Mouse (Mus musculus) cerebellum, postnatal 36 days (tissue): Measurements from ENCODE around the gene Ebf1.

Experiments
- DNase-seq, 2 experiments: peaks; one replicate each; pipeline ENCODE4 v3.0.0; 2021 to 2022; ENCODE audit warnings: mixed read lengths in 2 of 2

Gene Ebf1

DNA sequence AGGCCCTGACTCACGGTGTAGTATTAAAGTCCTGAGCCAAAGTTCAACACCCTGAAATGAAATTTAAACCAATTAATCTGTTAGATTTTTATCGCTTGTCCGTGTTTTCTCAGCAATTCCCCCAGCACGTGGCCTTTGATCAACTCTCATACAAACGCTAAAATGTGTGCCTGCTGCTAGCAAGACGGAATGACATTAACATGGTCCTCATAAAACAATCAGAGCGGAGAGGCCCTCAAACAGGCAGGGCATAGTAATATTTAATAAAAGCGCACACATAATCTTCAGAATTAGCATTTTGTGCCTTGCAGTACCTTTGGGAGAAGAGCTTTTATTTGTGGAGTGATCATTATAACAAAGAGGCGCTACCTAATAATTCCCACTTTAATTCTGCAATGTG, 287.0 kb downstream of the Ebf1 start:
- no peak for DNase-seq

DNA sequence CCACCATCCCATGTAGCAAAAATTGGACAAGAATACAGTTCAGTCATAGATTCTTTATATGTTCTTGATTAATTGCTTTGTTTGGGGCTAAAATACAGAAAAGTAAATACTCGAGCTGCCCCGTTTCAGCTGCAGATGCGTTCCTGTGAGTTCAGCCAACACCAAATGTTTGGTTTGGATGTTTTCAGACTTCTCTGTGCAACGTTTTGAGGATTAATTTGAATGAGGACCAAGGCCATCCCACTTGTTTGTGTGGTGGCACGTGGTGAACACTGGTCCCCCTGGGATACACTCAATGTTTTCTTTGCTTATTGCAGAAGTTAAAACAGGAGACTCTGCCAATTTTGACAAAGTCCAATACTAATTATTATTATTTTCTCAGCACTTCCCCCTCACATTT, 289.3 kb downstream of the Ebf1 start:
- DNase-seq, result no peak

DNA sequence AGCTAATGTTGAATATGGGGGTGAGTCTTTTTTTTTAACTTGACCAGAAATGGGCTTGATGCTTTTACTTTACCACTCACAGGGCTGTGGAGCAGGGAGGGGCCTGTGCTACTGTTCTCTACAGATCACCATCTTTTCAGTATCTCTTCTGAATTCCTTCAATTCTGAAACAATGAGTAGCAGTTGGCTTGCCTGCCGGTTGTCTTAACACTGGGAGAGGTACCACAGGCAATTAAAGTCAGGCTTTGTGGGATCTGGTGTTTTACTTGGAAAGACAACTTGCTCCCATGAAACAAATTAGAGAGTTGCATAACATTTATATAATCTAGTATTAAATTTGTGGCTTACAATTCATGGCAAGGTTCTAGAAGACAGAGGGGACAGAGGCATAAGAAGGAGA, 294.6 kb downstream of the Ebf1 start:
- no peak for DNase-seq

DNA sequence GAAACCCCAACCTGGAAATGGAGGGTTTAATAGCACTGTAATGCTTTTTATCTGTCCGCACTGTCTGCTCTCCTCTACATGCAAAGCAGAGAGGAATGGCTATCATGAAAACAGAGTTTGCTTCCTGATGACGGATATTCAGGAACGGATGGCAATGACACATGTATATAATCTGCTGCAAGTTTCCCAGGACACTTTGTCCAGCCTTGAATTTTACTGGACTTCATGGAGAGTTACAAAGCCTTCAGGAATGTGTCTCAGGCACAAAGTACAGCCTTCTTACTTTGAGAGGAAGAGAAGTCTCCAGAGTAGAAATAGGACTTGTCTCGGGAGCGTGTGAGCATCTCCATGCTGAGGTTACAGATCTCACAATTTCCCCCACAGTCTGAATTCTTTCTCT, 296.7 kb downstream of the Ebf1 start:
- no peak for DNase-seq

DNA sequence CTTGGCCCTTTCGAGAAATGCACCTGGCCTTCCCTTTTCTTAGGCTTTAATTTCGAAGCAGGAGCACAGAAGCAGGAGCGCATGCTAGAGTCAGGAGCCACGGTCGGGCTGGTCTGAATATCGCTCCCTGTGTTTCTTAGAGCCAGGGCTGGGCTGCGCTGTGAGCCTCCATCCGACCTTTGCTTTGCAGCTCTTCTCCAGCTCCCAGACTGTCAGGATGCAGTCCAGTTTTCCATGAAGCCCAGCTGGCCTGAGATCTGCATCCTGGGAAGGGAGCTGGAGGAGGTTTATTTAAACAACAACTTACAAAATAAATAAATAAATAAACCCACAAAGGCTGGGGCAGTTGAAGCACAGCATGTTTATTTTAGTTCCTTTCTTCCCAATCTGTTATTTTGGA, 299.9 kb downstream of the Ebf1 start:
- DNase-seq, result no peak

DNA sequence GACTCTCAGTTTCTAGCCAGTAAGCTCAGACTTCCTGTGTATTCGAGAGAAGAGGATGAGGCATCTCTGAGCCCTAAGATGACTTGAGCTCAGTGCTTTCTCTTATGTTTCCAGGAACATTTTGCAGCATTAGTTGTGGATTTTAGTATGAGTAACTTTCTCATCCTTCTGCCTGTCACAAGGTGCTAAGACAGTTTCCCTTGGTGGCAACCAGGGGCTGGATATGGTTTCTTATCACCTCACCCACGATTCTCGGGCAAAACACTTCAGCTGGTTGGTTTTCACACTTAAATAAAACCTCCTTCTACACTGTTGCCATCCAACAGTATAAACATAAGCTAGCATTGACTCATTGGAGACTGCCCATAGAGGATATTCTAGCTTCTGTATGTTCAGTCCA, 306.0 kb downstream of the Ebf1 start:
- DNase-seq, result no peak

DNA sequence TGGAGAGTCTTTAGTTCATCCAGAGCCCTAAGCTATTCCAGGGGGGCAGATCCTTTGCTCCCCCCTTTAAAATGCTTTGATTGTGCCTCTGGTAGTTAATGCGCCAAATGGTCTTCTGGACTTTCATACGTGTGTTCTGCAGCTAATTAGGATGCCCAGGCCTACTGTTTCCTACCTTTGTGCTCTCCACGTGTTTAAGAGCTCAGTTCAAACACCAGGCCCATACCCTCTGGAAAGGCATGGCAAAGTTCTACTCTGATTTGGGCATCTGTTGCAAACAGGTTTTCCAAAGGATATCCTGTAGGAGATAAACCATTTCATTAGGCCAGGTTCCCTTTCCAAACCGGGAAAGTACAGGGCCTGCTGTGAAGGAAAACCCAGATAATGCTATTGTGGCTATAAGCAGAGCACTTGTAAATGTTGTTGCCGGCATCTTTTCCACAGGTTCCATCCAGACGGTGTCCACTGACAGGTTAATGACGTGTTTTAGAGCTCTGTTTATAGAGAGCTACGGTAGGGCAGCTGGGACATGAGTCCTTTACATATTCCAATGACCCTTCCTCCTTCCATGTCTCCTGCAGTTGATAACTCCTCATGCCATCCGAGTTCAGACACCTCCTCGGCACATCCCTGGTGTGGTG, 306.9 kb downstream of the Ebf1 start:
- no peak for DNase-seq

DNA sequence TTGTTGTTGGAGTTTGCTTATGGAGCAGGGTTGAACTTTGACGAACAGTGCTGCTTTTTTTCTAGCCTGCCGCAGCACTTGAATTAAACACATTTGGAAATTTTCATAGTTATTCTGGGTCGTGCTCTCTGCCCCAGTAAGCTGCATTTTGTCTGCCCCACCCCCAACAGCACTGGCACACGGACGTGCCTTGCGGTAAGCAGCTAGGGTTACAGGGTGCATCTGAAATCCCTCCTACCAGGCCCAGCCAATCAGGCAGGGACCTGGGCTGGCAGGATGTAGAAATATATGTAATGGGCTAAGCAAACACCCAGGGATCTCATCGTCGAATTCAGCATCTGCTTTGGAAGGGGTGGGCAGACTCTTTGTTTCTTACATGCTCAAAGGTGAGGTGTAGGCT, 307.8 kb downstream of the Ebf1 start:
- DNase-seq, result no peak

DNA sequence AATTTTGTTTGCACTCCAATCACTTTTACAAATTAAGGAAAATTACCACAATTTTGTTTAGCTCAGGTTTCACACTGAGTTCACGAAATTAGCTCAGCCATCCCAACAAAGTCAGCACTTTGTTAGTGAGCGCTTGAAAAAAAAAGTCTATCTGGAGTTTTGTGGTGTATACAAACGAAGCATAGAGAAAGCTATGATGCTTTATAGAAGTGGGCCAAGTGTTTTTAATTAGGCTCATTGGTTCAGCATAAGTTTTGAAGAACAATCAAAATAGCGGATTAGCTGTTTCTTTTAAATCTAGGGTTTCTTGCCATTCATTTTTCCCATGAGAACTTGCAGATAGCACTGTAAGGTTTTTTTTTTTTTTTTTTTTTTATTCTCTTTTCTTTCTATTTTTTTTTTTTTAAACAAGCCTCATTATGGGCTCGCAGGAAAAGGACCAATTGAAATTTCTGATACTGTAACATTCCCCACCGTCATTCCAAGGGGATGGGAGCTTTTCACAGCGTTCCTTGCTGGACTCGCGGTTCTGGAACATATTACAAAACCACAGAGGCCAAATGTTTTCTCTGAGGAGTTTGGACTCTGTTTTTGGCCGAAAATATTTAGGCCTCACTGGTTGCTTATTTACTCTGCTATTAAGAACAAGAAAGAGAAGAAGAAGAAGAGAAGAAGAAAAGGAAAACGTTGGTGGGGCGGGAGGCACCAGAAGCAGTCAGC, 308.8 kb downstream of the Ebf1 start:
- DNase-seq, result no peak

DNA sequence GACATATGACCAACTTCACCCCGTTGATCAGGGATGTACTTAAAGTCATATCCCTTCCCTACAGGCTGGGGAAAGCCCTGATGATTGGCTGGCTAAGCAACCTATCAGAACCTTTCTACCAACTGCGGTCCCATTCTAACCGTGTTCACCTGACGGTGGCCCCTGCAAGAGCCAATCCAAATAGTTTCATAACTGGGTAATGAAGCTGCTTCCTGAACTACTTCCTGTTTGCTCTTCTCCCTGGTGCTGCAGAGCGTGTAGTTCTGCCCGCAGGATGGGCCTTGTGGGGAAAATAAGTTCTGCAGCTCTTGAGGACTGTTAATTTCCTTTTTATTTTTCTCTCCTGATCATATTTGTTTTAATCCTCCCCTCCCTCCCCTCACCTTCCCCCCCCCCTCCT, 311.3 kb downstream of the Ebf1 start:
- DNase-seq, result no peak

DNA sequence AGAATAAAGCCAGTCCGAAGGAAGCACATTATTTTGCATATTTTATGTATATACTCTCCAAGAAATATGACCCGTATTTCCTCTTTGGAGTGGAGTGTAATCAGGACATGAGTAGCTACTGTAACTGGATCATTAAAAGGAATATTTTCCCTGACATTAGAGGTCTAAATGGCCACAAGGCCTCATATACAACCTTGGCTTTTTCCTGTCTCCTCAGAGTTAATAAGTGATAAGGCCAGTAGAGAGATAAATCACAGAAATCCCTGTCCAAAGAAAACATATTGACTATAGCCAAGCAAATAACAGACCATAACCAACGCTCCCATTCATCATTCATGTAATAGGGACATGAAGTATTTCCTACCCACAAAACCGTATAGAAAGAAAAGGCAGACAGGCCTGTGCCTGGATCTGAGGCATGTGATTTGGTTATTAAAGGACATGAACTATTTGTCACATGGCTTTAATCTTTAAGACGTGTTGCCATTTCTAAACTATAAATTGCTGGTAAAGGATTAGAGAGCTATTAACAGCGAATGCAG, 315.9 kb downstream of the Ebf1 start:
- DNase-seq, result no peak

DNA sequence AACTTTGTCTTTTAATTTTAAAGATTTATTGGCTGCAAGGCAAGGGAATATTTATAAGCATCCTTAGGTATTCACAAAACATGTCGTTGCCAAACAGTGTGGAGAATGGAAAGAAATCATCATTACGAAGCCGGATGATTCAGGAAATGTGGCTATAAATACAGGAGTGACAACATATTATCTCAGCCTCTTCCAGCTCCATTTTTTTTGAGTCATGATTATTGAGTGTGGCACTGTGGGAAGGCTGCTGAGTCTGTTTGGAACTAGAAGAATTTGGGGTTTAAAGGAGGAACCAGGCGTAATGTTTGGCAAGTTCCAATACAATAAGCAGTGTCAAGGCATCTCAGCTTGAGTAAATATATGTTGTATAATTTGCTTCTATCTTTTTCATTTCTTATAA, 326.7 kb downstream of the Ebf1 start:
- no peak for DNase-seq

DNA sequence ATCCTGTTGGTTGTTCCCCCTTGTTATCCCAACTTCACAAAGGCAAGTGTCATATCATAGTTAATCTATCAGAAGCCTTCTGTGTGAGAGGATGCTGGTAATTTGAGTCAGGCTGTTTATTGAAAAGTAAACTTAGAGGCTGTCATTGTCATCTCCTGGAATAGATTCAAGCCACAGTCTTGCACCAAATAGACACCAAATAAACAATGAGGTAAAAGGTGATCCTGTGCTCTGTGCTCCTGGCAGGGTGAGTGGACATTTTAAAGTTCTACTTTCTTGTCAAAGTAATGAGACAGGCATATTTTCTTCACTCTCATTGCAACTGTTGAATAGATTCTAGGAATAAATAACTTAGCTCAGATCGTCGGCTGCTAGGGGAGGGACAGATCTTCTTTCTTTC, 327.3 kb downstream of the Ebf1 start:
- no peak for DNase-seq

DNA sequence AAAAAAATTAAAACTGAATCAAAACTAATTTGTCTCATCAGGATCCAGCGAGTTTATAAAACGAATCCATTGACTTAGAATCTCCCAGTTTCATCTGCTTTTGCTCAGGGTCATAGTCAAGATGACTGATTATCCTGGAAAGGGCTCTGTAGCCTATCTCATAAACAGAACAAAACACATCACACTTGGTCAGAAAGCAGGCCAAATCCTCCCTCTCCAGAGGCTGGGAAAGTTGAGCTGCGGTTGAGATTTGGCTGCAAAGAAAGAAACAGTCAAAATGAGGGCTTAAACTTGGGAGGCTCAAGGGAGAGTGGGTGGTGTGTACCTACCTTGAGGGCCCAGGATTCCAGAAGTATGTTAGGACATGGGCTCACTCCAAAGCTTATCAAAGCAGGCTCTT, 329.5 kb downstream of the Ebf1 start:
- no peak for DNase-seq

DNA sequence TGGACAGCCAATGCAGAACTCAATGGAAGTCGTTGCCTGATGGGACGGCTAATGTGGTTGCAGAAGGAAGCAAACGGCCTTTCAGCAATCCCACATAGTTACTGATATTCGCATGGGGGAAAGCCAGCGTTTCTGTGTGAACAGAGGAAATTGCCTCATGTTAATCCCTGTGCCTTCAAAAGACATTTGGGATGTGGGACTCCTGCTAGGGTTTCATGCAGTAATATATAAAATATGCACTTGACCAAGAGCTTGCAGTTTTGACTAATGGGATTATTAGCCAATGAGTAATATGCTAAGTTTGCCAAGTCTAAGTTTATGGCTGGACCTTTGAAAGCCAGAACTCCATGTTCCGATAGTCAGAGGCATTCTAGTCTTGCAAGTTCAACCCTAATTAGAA, 331.4 kb downstream of the Ebf1 start:
- DNase-seq, result no peak

DNA sequence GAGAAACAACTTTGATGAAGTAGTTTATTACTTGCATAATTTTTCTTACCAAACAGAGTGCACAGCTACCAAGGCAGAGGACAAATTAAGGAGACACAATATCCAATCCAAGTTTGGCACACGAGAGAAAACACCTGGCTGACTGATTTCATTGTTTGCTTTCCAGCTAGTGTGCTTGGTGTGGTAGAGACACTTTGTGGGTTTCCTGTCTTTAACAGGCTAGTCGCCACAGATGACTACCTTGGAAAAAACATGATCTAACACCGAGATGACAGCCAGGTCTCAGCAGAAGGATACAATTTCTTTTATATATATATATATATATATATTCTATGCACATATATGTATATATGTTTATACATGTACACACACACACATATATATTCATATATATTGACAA, 332.0 kb downstream of the Ebf1 start:
- DNase-seq, result no peak

DNA sequence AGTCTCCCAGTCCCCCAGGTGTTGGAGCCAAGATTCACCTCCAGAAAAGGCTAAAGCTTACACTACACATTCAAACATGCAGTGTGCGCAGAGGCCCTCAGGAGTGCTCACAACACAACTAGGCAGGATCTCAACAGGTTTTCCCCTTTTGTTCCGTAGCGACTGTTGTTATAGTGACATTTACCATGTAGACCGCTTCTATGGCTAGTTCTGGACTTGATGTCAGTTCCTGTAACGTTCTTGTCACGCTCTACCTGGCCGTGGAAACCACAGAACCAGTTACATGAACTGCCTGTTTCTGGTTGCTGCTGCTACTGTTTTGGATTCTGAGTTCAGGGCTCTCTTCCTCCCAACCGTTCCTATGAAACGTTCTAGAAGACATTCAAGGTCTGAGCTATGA, 333.2 kb downstream of the Ebf1 start:
- no peak for DNase-seq

DNA sequence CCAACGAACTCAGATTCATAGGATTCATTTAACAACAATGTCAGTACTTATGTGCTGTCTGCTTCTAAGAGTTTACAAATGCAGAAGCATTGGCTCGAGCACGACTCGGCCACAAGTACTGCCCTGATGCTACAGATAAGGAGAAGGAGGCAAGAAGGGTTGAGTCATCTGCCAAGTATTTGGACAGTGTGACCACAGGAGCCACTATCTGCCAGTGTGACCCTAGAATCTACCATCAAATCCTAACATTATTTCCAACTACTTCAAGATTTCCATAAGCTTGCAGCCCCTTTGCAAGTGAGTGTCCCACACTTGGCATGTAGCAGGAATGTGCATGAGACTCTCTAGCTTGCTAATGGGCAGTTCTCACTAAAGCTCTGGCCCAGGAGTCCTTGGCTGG, 334.4 kb downstream of the Ebf1 start:
- no peak for DNase-seq

DNA sequence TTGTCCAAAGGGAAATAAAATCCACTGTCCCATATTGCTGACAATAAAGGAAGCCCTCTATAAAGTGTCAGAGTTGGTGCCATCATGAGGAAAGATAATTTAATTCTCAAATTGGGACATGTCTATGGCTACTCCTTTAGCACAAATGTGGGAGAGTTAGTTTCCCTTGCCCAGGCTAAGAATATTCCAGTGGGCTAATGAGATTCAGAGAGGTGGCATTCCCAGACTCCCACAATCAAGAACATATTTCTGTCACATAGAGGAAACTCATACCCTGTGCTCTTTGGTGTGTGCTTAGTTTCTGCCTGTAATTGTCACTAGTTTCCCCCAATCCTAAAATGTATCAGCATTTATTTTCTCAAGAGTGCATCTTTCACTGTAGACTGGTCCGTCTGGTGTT, 336.2 kb downstream of the Ebf1 start:
- DNase-seq, result no peak

DNA sequence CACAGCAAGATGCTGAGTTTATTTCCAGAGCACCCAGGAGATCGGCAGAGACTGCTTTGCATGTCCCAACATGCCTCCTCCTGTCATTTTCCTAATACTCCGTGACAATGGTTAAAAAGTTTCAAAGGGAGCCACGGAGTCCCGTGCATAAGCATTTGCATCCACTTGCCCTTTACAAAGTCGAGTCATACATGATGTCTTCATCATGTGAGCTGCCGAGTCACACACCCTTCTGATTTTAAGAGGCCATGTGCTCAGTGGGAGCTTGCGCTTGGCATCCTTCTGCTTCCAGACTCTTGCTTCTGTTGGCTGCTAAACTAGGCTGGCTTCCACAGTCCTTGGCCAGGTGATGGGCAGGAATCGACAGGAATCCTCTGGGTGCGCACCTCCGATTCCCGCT, 336.7 kb downstream of the Ebf1 start:
- peak; percentile 54 to 55 for DNase-seq

DNA sequence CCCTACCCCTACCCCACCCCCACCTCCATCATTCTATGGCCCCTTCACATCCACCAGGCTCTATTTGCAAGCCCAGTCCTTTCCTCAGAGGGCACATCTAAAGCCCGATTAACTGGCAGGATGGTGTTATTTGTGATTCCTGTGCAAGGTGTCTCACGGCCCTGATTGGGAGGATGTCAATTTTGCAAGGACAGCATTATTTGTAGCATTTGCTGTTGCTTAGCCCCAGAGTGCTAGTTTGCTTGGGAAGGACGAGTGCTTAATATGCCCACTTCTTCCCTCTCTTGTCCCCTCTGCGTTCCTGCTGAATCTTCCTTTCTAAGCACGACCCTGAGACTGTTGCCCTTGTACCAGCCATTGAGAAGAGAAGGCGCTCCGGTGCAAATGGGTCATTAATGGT, 337.2 kb downstream of the Ebf1 start:
- no peak for DNase-seq

DNA sequence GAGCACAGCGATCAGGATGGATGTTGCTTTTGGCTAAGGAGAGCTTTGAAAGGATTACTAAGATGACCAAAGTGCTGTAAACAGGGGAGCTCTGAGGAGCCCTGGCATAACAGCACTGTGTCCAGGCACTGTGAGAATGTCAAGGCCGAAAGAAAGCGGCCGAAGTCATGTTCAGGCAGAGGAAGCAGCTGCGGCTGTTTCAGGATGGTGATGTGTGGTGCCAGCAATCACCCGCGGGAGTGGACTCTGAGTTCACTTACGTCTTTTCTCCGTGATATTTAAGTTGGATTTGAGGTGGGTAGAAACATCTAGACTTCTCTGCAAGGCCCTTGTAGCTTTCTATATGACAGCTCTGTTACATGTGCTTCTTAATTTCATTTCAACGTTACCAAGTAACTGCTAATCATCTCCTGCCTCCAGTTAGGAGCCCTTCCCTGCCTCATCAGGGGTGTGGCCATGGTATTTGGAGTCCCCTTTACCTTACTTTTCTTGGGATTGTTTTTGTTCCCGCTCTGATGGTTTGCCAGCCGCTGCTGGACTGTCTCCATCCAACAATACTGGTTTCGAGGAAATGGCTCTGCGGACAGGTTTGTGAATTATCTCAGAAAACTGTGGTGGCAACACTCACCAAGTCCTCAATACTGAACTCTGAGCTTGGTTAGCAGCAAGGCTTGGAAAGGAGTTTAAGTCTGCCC, 345.8 kb downstream of the Ebf1 start:
- DNase-seq, result no peak

DNA sequence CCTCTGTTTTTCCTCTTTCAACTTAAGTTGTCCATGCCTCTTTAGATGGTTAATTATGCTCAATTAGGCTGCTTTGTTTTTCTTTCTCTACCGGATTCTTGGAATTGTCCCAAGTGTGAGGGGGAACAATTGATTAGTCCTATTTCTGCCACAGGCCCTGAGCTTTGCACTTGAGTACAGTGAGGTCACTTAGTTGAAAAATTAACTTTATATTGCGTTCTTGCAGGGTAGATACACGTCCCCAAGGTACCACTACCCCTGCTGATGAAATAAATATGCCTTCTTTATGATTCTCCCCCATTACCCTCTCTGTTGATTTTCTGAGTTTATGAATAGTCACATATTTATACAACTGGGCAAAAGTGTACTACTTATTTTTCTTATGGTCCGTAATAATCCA, 351.9 kb downstream of the Ebf1 start:
- no peak for DNase-seq

DNA sequence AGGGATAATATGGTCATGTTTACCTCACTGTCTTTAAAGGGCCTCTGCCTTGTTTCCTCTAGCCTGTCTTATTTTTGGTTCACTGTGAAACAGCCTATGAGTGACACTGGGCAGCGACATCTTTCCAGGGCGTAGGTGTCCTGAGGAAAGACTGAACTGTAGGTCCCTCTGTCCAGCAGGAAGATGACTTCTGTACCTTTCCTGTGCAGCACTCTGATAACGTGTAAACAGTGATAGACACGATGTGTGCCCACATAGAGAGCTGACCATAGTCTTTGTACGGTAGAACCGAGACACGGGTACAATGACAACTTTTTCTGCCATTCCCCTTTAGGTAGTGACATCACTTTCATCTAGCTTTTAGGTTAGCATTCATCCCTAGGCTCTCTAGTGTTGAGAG, 357.2 kb downstream of the Ebf1 start:
- DNase-seq, result no peak
